Mouse (Mus musculus) embryonic facial prominence, embryonic 15.5 days (tissue): ENCODE measurements around the gene Cfap52. TPM values are rescaled to one million over a fixed set of nuclear protein-coding genes. Genes with fewer than 3 reads are reported as not detected.

Experiments used
- ATAC-seq: fragments of 200-750 bp; cut with Nextera tagmentation; 2 replicates; pipeline ENCODE4 v1.8.0; 2017; ENCODE audit warnings: low read depth, moderate TSS enrichment; ENCODE audit not compliant: insufficient number of reproducible peaks, low FRiP score, low TSS enrichment
- H3K27ac ChIP-seq: fragments of 300-500 bp; sonication (generic); replicated peaks from 2 replicates; pipeline ENCODE4 v1.5.1; 2015; ENCODE audit warnings: mild to moderate bottlenecking, inconsistent platforms
- H3K27me3 ChIP-seq: fragments of 300-500 bp; sonication (generic); 2 replicates; pipeline ENCODE4 v1.6.1; 2015; ENCODE audit warnings: inconsistent platforms
- H3K36me3 ChIP-seq: fragments of 300-500 bp; sonication (generic); 2 replicates; pipeline ENCODE4 v1.6.1; 2015; ENCODE audit warnings: mild to moderate bottlenecking, inconsistent platforms
- H3K4me1 ChIP-seq: fragments of 300-500 bp; sonication (generic); 2 replicates; pipeline ENCODE4 v1.6.1; 2015; ENCODE audit warnings: inconsistent platforms
- H3K4me2 ChIP-seq: fragments of 300-500 bp; sonication (generic); replicated peaks from 2 replicates; pipeline ENCODE4 v1.6.1; 2015; ENCODE audit warnings: mild to moderate bottlenecking, inconsistent platforms
- H3K4me3 ChIP-seq: fragments of 300-500 bp; sonication (generic); replicated peaks from 2 replicates; pipeline ENCODE4 v1.5.1; 2015; ENCODE audit warnings: mild to moderate bottlenecking, inconsistent platforms
- H3K9ac ChIP-seq: fragments of 300-500 bp; sonication (generic); 2 replicates; pipeline ENCODE4 v1.6.1; 2015; ENCODE audit warnings: inconsistent platforms
- H3K9me3 ChIP-seq: fragments of 300-500 bp; sonication (generic); replicated peaks from 2 replicates; pipeline ENCODE4 v1.6.1; 2016; ENCODE audit warnings: inconsistent platforms
- WGBS: fragments of 180-500 bp; shearing (Covaris S2); methylation state at CpG from one replicate; pipeline ENCODE4 v1.1.7; 2015; 5-methylcytosine and 5-hydroxymethylcytosine counted together
- polyA plus RNA-seq: library from polyadenylated mRNA; unstranded; fragments of >200 nt; fragmentation: Nextera tagmentation; extraction: Ambion mirVana; gene quantifications from 2 replicates; pipeline ENCODE4 v1.2.1, GENCODE M21; 2015

Cfap52 gene
- polyA plus RNA-seq, 1 experiment from 2014 or later, result 21.4 TPM

GRCm38 (mm10) chr11:67925000-67925399, 40.5 kb downstream of the Cfap52 start:
- Histone ChIP-seq H3K27me3 (peaks cover 20% of the 10 kb centered on the region), H3K4me1 (peaks cover 19% of the 10 kb centered on the region), H3K9me3 (no peaks in the 10 kb centered on the region), H3K9ac (no peak overlapping the region), H3K4me3 (no peak overlapping the region), H3K36me3 (no peaks in the 10 kb centered on the region), H3K27ac (no peak overlapping the region), H3K4me2 (no peak overlapping the region)
- WGBS, result 85% methylated on average over 13 of the region's 13 CpGs
- ATAC-seq, result no peak

GRCm38 (mm10) chr11:67923720-67924119, 41.7 kb downstream of the Cfap52 start:
- no peaks in the 10 kb centered on the region for H3K36me3 ChIP-seq
- H3K4me3 ChIP-seq, result no peak overlapping the region
- no peak overlapping the region for H3K4me2 ChIP-seq
- peaks cover 19% of the 10 kb centered on the region for H3K4me1 ChIP-seq
- ATAC-seq, result no peak
- WGBS, result 86% methylated on average over 5 of the region's 5 CpGs
- peaks cover 21% of the 10 kb centered on the region for H3K27me3 ChIP-seq
- no peaks in the 10 kb centered on the region for H3K9me3 ChIP-seq
- H3K9ac ChIP-seq, result no peak overlapping the region
- no peak overlapping the region for H3K27ac ChIP-seq

- Histone ChIP-seq H3K27me3 (peaks cover 21% of the 10 kb centered on the region), H3K4me1 (peaks cover 19% of the 10 kb centered on the region), H3K4me2 (peak overlapping the region; percentile 100), H3K4me3 (peak overlapping the region; percentile 70), H3K36me3 (no peaks in the 10 kb centered on the region), H3K27ac (peak overlapping the region; percentile 78), H3K9ac (no peak overlapping the region), H3K9me3 (no peaks in the 10 kb centered on the region)
- WGBS, result under 1% methylated on average over 12 of the region's 12 CpGs
- peak; percentile 82 for ATAC-seq
These were observed 42.7 kb downstream of the Cfap52 start for GRCm38 (mm10) chr11:67922755-67923125.

- ATAC-seq, result peak; percentile 75
- peak within 1 kb of the TSS; percentile 47 for H3K9ac ChIP-seq
These were observed 43.4 kb downstream of the Cfap52 start, which contains the start of gene Usp43 for GRCm38 (mm10) chr11:67921827-67922754. Gene Usp43, minus strand, starts transcription at chr11:67922153.

GRCm38 (mm10) chr11:67921091-67921826, 44.2 kb downstream of the Cfap52 start:
- H3K4me1 ChIP-seq, result peaks cover 19% of the 10 kb centered on the region
- H3K27ac ChIP-seq, result peak overlapping the region; percentile 58
- peak overlapping the region; percentile 100 for H3K4me2 ChIP-seq
- H3K9ac ChIP-seq, result peak overlapping the region; percentile 47
- ATAC-seq, result 0 out of 2 replicates have a peak, but pooled peaks have one; percentile 44
- 2% methylated on average over 47 of the region's 47 CpGs for WGBS
- no peaks in the 10 kb centered on the region for H3K9me3 ChIP-seq
- peak overlapping the region; percentile 70 for H3K4me3 ChIP-seq
- H3K27me3 ChIP-seq, result peaks cover 21% of the 10 kb centered on the region
- no peaks in the 10 kb centered on the region for H3K36me3 ChIP-seq

More at GRCm38 (mm10) chr11:67921827-67922754, 43.4 kb downstream of the Cfap52 start, which contains the start of gene Usp43:
- under 1% methylated on average over 80 of the region's 80 CpGs for WGBS
- Histone ChIP-seq H3K4me3 (peak within 1 kb of the TSS; percentile 70), H3K4me1 (peaks cover 19% of the 10 kb centered on the region), H3K36me3 (no peaks in the 10 kb centered on the region), H3K9me3 (no peaks in the 10 kb centered on the region), H3K27me3 (peaks cover 21% of the 10 kb centered on the region), H3K4me2 (peak within 1 kb of the TSS; percentile 100), H3K27ac (peak within 1 kb of the TSS; percentile 78)

- Histone ChIP-seq H3K4me2 (no peak overlapping the region), H3K27ac (no peak overlapping the region), H3K4me3 (peak overlapping the region; percentile 70; the same call in 1 of the 2 replicates), H3K36me3 (no peaks in the 10 kb centered on the region), H3K9me3 (no peaks in the 10 kb centered on the region), H3K27me3 (peaks cover 21% of the 10 kb centered on the region), H3K4me1 (peaks cover 19% of the 10 kb centered on the region), H3K9ac (no peak overlapping the region)
- ATAC-seq, result no peak
- 35% methylated on average over 9 of the region's 9 CpGs for WGBS
These were observed 45.1 kb downstream of the Cfap52 start for GRCm38 (mm10) chr11:67920226-67920960.

GRCm38 (mm10) chr11:67919593-67919992, 45.9 kb downstream of the Cfap52 start:
- Histone ChIP-seq H3K9me3 (no peaks in the 10 kb centered on the region), H3K9ac (no peak overlapping the region), H3K27ac (no peak overlapping the region), H3K4me1 (peaks cover 19% of the 10 kb centered on the region), H3K4me2 (no peak overlapping the region), H3K27me3 (peaks cover 21% of the 10 kb centered on the region), H3K36me3 (no peaks in the 10 kb centered on the region), H3K4me3 (no peak overlapping the region)
- WGBS, result 62% methylated on average over 5 of the region's 5 CpGs
- no peak for ATAC-seq

- WGBS, result 78% methylated on average over 3 of the region's 3 CpGs
- H3K27me3 ChIP-seq, result peaks cover 20% of the 10 kb centered on the region
- H3K4me3 ChIP-seq, result no peak overlapping the region
- peaks cover 10% of the 10 kb centered on the region for H3K4me1 ChIP-seq
- no peaks in the 10 kb centered on the region for H3K36me3 ChIP-seq
- no peak for ATAC-seq
- no peak overlapping the region for H3K27ac ChIP-seq
- H3K4me2 ChIP-seq, result no peak overlapping the region
- H3K9me3 ChIP-seq, result no peaks in the 10 kb centered on the region
- H3K9ac ChIP-seq, result no peak overlapping the region
These were observed 48.3 kb downstream of the Cfap52 start for GRCm38 (mm10) chr11:67917126-67917525.

GRCm38 (mm10) chr11:67911074-67911473, 54.4 kb downstream of the Cfap52 start:
- Histone ChIP-seq H3K9ac (no peak overlapping the region), H3K9me3 (no peaks in the 10 kb centered on the region), H3K36me3 (no peaks in the 10 kb centered on the region), H3K4me3 (no peak overlapping the region), H3K27ac (no peak overlapping the region), H3K4me1 (no peaks in the 10 kb centered on the region), H3K27me3 (no peaks in the 10 kb centered on the region), H3K4me2 (no peak overlapping the region)
- ATAC-seq, result no peak
- 58% methylated on average over 5 of the region's 5 CpGs for WGBS

GRCm38 (mm10) chr11:67903756-67904155, 61.7 kb downstream of the Cfap52 start:
- Histone ChIP-seq H3K4me1 (no peaks in the 10 kb centered on the region), H3K36me3 (no peaks in the 10 kb centered on the region), H3K27me3 (no peaks in the 10 kb centered on the region), H3K4me3 (no peak overlapping the region), H3K4me2 (no peak overlapping the region), H3K27ac (no peak overlapping the region), H3K9me3 (no peaks in the 10 kb centered on the region), H3K9ac (no peak overlapping the region)
- no peak for ATAC-seq
- WGBS, result 75% methylated on average over 4 of the region's 4 CpGs
